Mouse (Mus musculus) cerebellum, adult (tissue): ENCODE results near the gene Rps10.
"Not testable (repeated sequence)": the region's sequence is repeated elsewhere in the genome, so short reads cannot be mapped to it uniquely, and the experiment has no call there.

ENCODE experiments used
- ATAC-seq: cut with Nextera tagmentation; 2 replicates; pipeline ENCODE4 v1.9.2; 2017; ENCODE audit warnings: mild to moderate bottlenecking, moderate library complexity, mixed read lengths; ENCODE audit not compliant: insufficient number of reproducible peaks, low FRiP score, low TSS enrichment

The Rps10 gene

GRCm38 (mm10) chr17:27645807-27646206 is 9.3 kb upstream of the Rps10 start:
- no peak for ATAC-seq

DNA sequence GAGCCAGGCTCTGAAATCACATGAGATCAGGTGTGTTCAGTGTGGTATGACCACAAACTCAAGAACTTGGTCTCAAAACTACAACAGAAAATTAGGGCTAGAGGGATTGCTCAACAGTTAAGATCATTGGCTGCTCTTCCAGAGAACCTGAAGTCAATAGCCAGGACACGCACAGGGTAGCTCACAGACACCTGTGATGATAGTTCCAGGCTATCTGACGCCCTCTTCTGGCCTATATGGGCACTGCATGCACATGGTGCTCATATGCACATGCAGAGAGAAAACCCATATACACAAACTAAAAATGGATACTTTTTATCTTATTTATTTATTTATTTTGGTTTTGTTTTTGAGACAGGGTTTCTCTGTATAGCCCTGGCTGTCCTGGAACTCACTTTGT is 8.1 kb upstream of the Rps10 start:
- ATAC-seq, result no peak

GRCm38 (mm10) chr17:27643756-27644155 is 7.3 kb upstream of the Rps10 start:
- ATAC-seq, result no peak

DNA sequence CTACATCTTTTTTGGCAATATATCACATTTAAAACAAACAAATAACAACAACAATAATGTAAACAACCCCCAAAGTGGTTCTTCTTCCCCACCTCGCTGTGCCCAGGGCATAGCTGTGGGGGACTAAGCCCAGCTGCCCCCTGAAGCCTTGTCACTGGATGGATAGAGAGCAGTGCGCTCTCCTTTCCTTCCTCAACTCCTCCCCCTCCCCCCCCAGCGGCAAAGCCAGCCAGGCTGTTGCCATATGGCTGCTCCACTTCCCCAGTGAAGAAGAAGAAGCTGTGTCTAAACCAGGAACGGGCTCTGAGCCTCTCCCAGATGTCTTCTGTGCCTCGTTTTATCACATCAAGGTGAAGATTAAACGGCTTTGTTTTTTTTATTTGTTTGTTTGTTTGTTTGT is 6.6 kb upstream of the Rps10 start:
- ATAC-seq, result no peak

DNA sequence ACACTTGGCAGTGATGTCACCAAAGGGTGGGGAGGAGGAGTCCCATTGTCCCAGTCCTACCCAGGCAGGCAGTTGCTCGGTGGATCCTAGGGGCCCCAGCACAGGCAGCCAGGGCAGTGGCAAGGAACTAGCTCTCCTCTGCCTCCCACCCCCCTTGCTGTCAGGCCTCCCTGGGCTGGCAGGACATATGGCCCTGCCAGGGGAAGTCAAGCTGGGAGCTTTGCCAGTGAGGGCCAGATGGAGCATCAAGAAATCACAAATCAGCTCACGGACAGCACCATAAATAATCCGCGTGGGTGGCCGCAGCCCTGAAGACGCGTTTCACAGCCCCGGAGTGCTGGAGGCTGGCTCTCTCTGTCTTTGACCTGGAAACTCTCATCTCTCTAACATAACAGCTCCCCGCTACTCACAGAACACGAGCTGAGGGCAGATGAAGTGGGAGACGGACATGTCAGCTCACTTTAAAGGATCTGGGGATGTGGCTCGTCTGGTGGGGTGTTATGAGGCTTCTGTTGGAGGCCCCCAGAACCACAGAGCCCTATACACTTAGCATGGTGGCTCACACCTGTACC is 6.1 kb upstream of the Rps10 start:
- ATAC-seq, result peak; percentile 82

GRCm38 (mm10) chr17:27639851-27640250 is 3.4 kb upstream of the Rps10 start:
- ATAC-seq, result not testable (repeated sequence)

- ATAC-seq, result no peak
Measured at GRCm38 (mm10) chr17:27638921-27639332, 2.5 kb upstream of the Rps10 start.

DNA sequence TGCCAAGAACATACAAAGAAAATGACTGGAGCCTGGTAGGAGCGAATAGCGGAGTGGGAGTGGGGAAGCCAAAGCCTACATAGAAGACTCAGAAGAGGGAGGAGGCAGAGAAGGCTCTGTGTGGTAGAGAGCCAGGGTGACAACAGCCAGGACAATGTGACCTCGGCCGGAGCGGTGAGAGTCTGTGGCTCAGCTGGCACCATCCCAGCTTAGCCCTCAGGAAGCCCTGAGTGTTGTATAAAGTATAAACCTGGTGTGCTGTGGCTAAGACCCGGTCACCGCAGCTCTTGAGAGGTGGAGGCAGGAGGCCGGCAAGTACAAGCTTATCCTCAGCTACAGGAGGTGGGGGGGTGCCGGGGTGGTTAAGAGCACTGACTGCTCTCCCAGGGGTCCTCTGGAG is 864 bp upstream of the Rps10 start:
- ATAC-seq, result no peak

GRCm38 (mm10) chr17:27635575-27635903 is 930 bp downstream of the Rps10 start:
- not testable (repeated sequence) for ATAC-seq

GRCm38 (mm10) chr17:27634871-27635574 is 1.4 kb downstream of the Rps10 start, which contains the start of gene RPS10-NUDT3:
TSS of gene RPS10-NUDT3 (minus strand) at chr17:27635222.
- ATAC-seq, result peak; percentile 78

- ATAC-seq, result no peak; the same call in 1 of the 2 replicates
Measured at GRCm38 (mm10) chr17:27629249-27630020, 7.0 kb downstream of the Rps10 start.

DNA sequence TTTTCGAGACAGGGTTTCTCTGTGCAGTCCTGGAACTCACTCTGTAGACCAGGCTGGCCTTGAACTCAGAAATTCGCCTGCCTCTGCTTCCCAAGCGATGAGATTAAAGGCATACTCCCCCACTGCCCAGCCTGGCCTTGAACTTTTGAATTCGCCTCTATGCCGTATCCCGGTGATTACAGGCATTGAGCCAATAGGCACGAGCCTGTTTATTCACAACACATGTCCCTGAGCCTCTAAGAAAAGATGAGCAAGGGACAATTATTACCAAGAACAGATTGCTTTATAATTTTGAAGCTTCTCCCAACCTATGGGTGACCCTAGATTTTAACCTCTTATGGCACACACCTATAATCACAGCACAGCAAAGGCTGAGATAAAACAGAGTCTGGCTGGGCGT is 8.1 kb downstream of the Rps10 start:
- ATAC-seq, result no peak

DNA sequence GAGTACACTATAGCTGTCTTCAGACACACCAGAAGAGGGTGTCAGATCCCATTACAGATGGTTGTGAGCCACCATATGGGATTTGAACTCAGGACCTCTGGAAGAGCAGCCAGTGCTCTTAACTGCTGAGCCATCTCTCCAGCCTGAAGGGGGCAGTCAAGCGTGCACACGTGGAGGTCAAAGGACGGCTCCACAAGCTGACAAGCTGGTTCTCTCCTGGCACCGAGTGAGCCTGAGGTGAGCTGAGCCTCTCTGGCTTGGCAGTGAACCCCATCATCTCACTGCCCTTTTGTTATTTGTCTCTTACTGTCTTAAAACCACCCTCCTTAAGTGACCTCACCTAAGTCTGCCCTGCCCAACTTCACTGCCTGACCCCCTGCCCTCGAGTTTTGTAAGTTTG is 9.0 kb downstream of the Rps10 start:
- ATAC-seq, result no peak

GRCm38 (mm10) chr17:27626681-27627080 is 9.8 kb downstream of the Rps10 start:
- ATAC-seq, result no peak

DNA sequence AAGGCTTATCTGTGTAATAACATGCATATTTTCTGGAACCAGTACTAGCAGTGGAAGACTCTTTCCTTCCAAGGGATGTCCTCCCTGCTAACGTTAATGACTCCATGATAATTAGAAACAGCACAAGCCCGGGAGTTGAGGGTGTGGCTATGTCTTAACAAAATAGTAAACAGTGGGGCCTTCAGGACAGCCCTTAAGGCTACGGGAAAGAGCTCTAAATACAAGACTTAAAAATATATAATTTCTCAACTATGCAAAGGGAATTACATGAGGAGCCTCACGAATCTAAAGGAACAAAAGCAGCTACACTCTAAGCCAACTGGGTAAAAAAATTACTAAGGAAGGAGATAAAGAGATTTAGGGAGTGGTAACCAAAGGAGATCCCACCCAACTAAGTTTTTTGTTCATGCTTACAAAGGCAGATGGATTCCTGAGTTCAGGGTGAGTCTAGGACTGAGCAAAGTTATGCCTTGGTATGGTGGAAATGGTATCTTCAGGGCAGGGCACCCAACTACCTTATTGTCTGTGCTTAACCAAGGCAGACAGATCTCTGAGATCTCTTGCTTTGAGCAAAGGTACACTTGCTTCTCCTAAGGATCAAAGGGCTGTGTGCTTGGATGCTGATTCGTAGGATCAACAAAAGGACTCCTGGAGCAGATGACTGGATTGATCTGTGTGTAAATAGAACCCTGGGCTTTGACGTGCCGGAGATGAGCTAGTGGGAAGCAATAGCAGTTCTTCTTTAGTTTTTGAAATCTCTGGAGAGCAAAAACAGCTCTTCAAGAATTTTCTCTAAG is 10.8 kb downstream of the Rps10 start:
- no peak for ATAC-seq

- peak; percentile 83 for ATAC-seq
Measured at GRCm38 (mm10) chr17:27623360-27624326, 12.8 kb downstream of the Rps10 start, which contains the start of gene Nudt3. TSS of gene Nudt3 (minus strand) at chr17:27623495.

- peak; percentile 33; the same call in 1 of the 2 replicates for ATAC-seq
Measured at GRCm38 (mm10) chr17:27622611-27623359, 13.7 kb downstream of the Rps10 start.

DNA sequence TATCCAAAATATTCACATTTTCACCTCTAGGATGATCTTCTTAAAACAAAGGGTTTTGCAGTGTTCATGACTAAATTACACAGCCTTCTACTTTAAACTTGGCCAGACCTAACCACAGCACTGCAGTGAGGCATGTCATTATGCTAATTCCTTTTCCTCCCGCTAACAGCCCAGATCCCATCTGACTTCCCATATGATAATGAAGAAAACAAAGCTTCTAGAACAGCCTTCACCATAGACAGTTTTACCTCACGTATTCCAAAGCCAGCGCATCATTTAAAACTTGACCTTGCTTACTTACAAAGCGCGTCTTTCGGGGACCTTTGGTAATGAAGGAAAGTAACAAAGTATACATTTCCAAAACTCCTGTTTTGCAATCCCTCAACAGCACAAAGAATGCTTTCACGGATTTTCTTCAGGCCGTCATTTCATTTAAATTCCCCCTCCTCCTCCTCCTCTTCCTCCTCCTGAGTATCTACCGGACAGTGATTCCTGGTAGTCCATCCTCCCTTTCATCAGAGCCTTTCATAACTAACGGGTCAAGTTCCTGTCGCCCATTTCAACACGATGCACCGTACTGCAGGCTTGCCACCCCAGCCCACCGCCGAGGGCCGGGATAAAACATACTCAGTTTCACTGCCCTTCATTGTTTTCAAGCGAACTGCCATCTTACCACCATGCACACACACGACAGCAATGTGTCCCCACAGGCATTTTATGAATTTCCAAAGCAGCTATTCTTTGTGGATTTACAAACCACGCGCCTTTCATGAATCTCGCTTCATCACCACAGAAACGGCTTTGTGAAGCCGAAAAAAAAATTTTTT is 14.6 kb downstream of the Rps10 start:
- ATAC-seq, result no peak
